Mouse (Mus musculus) heart, postnatal 0 days (tissue): ENCODE data around the gene Itk. TPM values are rescaled to one million over a fixed set of nuclear protein-coding genes. Genes with fewer than 3 reads are reported as not detected.

Experiments used
- ATAC-seq: fragments of 200-750 bp; cut with Nextera tagmentation; 2 replicates; pipeline ENCODE4 v1.8.0; 2017; ENCODE audit warnings: low read depth, moderate number of reproducible peaks, moderate library complexity; ENCODE audit not compliant: insufficient read depth
- DNase-seq: peaks from one replicate; pipeline ENCODE4 v3.0.0-alpha.2; 2016; ENCODE audit warnings: low spot score
- H3K27ac ChIP-seq: fragments of 300-500 bp; sonication (generic); 2 replicates; pipeline ENCODE4 v1.5.1; 2014; ENCODE audit warnings: low read depth, mild to moderate bottlenecking
- H3K27me3 ChIP-seq: fragments of 300-500 bp; sonication (generic); 2 replicates; pipeline ENCODE4 v1.6.1; 2014; ENCODE audit warnings: low read length, mixed read lengths; ENCODE audit not compliant: control insufficient read depth, insufficient read depth
- H3K36me3 ChIP-seq: fragments of 300-500 bp; sonication (generic); replicated peaks from 2 replicates; pipeline ENCODE4 v1.6.1; 2014; ENCODE audit warnings: low read length, mixed read lengths; ENCODE audit not compliant: control insufficient read depth, insufficient read depth
- H3K4me1 ChIP-seq: fragments of 300-500 bp; sonication (generic); 2 replicates; pipeline ENCODE4 v1.6.1; 2014; ENCODE audit warnings: antibody characterized with exemption; ENCODE audit not compliant: control insufficient read depth, insufficient read depth
- H3K4me2 ChIP-seq: fragments of 300-500 bp; sonication (generic); 2 replicates; pipeline ENCODE4 v1.6.1; 2014; ENCODE audit warnings: low read depth, mild to moderate bottlenecking, low read length, moderate library complexity
- H3K4me3 ChIP-seq: fragments of 300-500 bp; sonication (generic); 2 replicates; pipeline ENCODE4 v1.5.1; 2014; ENCODE audit warnings: low read depth, low read length
- H3K9ac ChIP-seq: fragments of 300-500 bp; sonication (generic); replicated peaks from 2 replicates; pipeline ENCODE4 v1.6.1; 2014; ENCODE audit warnings: low read depth, low read length, mixed read lengths
- H3K9me3 ChIP-seq: fragments of 300-500 bp; sonication (generic); replicated peaks from 2 replicates; pipeline ENCODE4 v1.6.1; 2016; ENCODE audit warnings: low read length; ENCODE audit not compliant: control insufficient read depth
- CTCF ChIP-seq: IDR thresholded peaks from 2 replicates; pipeline ENCODE4 v1.5.1; 2016; ENCODE audit warnings: antibody characterized with exemption, control low read depth, low read depth
- EP300 ChIP-seq: IDR thresholded peaks from 2 replicates; pipeline ENCODE4 v1.6.1; 2016; ENCODE audit warnings: antibody characterized with exemption, low read depth
- WGBS: fragments of 180-500 bp; shearing (Covaris S2); extraction: QIAGEN DNeasy Blood & Tissue Kit; methylation state at CpG from one replicate; pipeline ENCODE4 v1.1.7; 2014; 5-methylcytosine and 5-hydroxymethylcytosine counted together
- polyA plus RNA-seq: library from polyadenylated mRNA; unstranded; fragments of >200 nt; fragmentation: Nextera tagmentation; extraction: Ambion mirVana; gene quantifications from 2 replicates; pipeline ENCODE4 v1.2.1, GENCODE M21; 2015
- total RNA-seq: library from RNA; depleted of rRNA; stranded (reverse); fragments of >200 nt; gene quantifications from 2 replicates; pipeline ENCODE4 v1.2.3, GENCODE M21; 2014; ENCODE audit warnings: low replicate concordance

Itk gene
- total and polyA plus RNA-seq, 2 experiments from 2014 or later = not detected

- TF ChIP-seq CTCF (no peak), EP300 (no peak)
- Histone ChIP-seq H3K27ac (no peak overlapping the region), H3K4me1 (no peaks in the 10 kb centered on the region), H3K9ac (no peak overlapping the region), H3K27me3 (no peaks in the 10 kb centered on the region), H3K4me2 (no peak overlapping the region), H3K36me3 (no peaks in the 10 kb centered on the region), H3K4me3 (no peak overlapping the region), H3K9me3 (no peaks in the 10 kb centered on the region)
- 76% methylated on average over 8 of the region's 8 CpGs for WGBS
- DNase-seq (no peak), ATAC-seq (no peak)
These were observed 16.9 kb downstream of the Itk start for GRCm38 (mm10) chr11:46372331-46372953.

GRCm38 (mm10) chr11:46371250-46371649 is 18.1 kb downstream of the Itk start:
- no peak overlapping the region for H3K4me3 ChIP-seq

GRCm38 (mm10) chr11:46370457-46370856 is 18.9 kb downstream of the Itk start:
- Histone ChIP-seq H3K27me3 (no peaks in the 10 kb centered on the region), H3K4me3 (no peak overlapping the region), H3K9me3 (no peaks in the 10 kb centered on the region), H3K36me3 (no peaks in the 10 kb centered on the region), H3K4me2 (no peak overlapping the region), H3K27ac (no peak overlapping the region), H3K4me1 (no peaks in the 10 kb centered on the region), H3K9ac (no peak overlapping the region)
- DNase-seq = no peak
- WGBS = 90% methylated on average over 4 of the region's 4 CpGs
- TF ChIP-seq CTCF (no peak), EP300 (no peak)
- no peak for ATAC-seq

More at GRCm38 (mm10) chr11:46371250-46371649, 18.1 kb downstream of the Itk start:
- Histone ChIP-seq H3K36me3 (no peaks in the 10 kb centered on the region), H3K9me3 (no peaks in the 10 kb centered on the region), H3K27me3 (no peaks in the 10 kb centered on the region), H3K4me1 (no peaks in the 10 kb centered on the region), H3K4me2 (no peak overlapping the region), H3K27ac (no peak overlapping the region), H3K9ac (no peak overlapping the region)
- no peak for ATAC-seq
- TF ChIP-seq CTCF = no peak
- TF ChIP-seq EP300 = no peak
- WGBS = 85% methylated on average over 8 of the region's 8 CpGs
- DNase-seq = no peak

- WGBS = 67% methylated on average over 3 of the region's 3 CpGs
These were observed 23.0 kb downstream of the Itk start for GRCm38 (mm10) chr11:46366357-46366756.

GRCm38 (mm10) chr11:46365744-46366143 is 23.6 kb downstream of the Itk start:
- no peaks in the 10 kb centered on the region for H3K9me3 ChIP-seq
- ATAC-seq = no peak
- H3K36me3 ChIP-seq = no peaks in the 10 kb centered on the region
- TF ChIP-seq CTCF (no peak), EP300 (no peak)
- no peak overlapping the region for H3K4me2 ChIP-seq
- no peak overlapping the region for H3K4me3 ChIP-seq
- WGBS = 81% methylated on average over 5 of the region's 5 CpGs
- H3K27me3 ChIP-seq = no peaks in the 10 kb centered on the region
- H3K4me1 ChIP-seq = no peaks in the 10 kb centered on the region
- no peak overlapping the region for H3K27ac ChIP-seq
- no peak overlapping the region for H3K9ac ChIP-seq
- DNase-seq = no peak

More at GRCm38 (mm10) chr11:46366357-46366756, 23.0 kb downstream of the Itk start:
- TF ChIP-seq CTCF (no peak), EP300 (no peak)
- Histone ChIP-seq H3K4me3 (no peak overlapping the region), H3K4me1 (no peaks in the 10 kb centered on the region), H3K9me3 (no peaks in the 10 kb centered on the region), H3K27me3 (no peaks in the 10 kb centered on the region), H3K36me3 (no peaks in the 10 kb centered on the region), H3K9ac (no peak overlapping the region), H3K4me2 (no peak overlapping the region), H3K27ac (no peak overlapping the region)
- DNase-seq (no peak), ATAC-seq (no peak)

- no peak for DNase-seq
- ATAC-seq = no peak
- Histone ChIP-seq H3K27ac (no peak overlapping the region), H3K4me3 (no peak overlapping the region), H3K27me3 (no peaks in the 10 kb centered on the region), H3K36me3 (no peaks in the 10 kb centered on the region), H3K9me3 (no peaks in the 10 kb centered on the region), H3K9ac (no peak overlapping the region), H3K4me2 (no peak overlapping the region), H3K4me1 (no peaks in the 10 kb centered on the region)
- TF ChIP-seq EP300 (no peak), CTCF (no peak)
- 90% methylated on average over 9 of the region's 9 CpGs for WGBS
These were observed 25.5 kb downstream of the Itk start for GRCm38 (mm10) chr11:46363864-46364263.
